Mouse (Mus musculus) small intestine, adult 2 months (tissue): ENCODE data around the gene Drg1. TPM values are rescaled to one million over a fixed set of nuclear protein-coding genes. Genes with fewer than 3 reads are reported as not detected.

ENCODE experiments used
- H3K27ac ChIP-seq: fragments of 200-500 bp; 2 replicates; pipeline ENCODE4 v1.5.1; 2012; ENCODE audit warnings: low read depth, low read length, control low read depth, inconsistent platforms; ENCODE audit not compliant: insufficient read depth
- H3K27me3 ChIP-seq: fragments of 200-500 bp; 2 replicates; pipeline ENCODE4 v1.6.1; 2012; ENCODE audit warnings: mild to moderate bottlenecking, moderate library complexity, low read length, inconsistent platforms; ENCODE audit not compliant: control insufficient read depth, insufficient read depth
- H3K36me3 ChIP-seq: fragments of 200-500 bp; 2 replicates; pipeline ENCODE4 v1.6.1; 2012; ENCODE audit warnings: mild to moderate bottlenecking, low read length, control low read depth, inconsistent platforms; ENCODE audit not compliant: control insufficient read depth, insufficient read depth
- H3K4me1 ChIP-seq: fragments of 200-500 bp; 2 replicates; pipeline ENCODE4 v1.6.1; 2012; ENCODE audit warnings: low read length, inconsistent platforms, mixed read lengths; ENCODE audit not compliant: control insufficient read depth, insufficient read depth, insufficient read length
- H3K4me3 ChIP-seq: fragments of 200-500 bp; 2 replicates; pipeline ENCODE4 v1.5.1; 2012; ENCODE audit warnings: low read depth, mild to moderate bottlenecking, control low read depth, inconsistent platforms, low read length, moderate library complexity
- CTCF ChIP-seq: fragments of 200-500 bp; IDR thresholded peaks from 2 replicates; pipeline ENCODE4 v1.5.1; 2012; ENCODE audit warnings: low read depth, mild to moderate bottlenecking, control low read depth, inconsistent platforms, low read length, moderate library complexity, mixed read lengths; ENCODE audit not compliant: insufficient replicate concordance, insufficient read length; ENCODE audit errors: extremely low read depth
- POLR2A ChIP-seq: fragments of 200-500 bp; IDR thresholded peaks from 2 replicates; pipeline ENCODE4 v1.6.1; 2012; ENCODE audit warnings: low read depth, mild to moderate bottlenecking, control low read depth, inconsistent platforms, low read length, moderate library complexity
- WGBS: fragments of 180-500 bp; shearing (Covaris S2); methylation state at CpG from one replicate; pipeline ENCODE4 v1.1.7; 2018; 5-methylcytosine and 5-hydroxymethylcytosine counted together
- polyA plus RNA-seq: library from polyadenylated mRNA; depleted of rRNA; stranded (reverse); fragments of >200 nt; gene quantifications from 2 replicates; pipeline ENCODE4 v1.2.3, GENCODE M21; 2012

The Drg1 gene
- polyA plus RNA-seq, 1 experiment = 9.6 TPM

- no peaks in the 10 kb centered on the region for H3K4me1 ChIP-seq
- no peak overlapping the region for H3K4me3 ChIP-seq
- H3K27me3 ChIP-seq = no peaks in the 10 kb centered on the region
- no peaks in the 10 kb centered on the region for H3K36me3 ChIP-seq
- no peak overlapping the region for H3K27ac ChIP-seq
- no peak for TF ChIP-seq POLR2A
- no peak for TF ChIP-seq CTCF
- 78% methylated on average over 2 of the region's 2 CpGs for WGBS
These were observed 13.5 kb upstream of the Drg1 start for GRCm38 (mm10) chr11:3279729-3280128.

- no peak overlapping the region for H3K27ac ChIP-seq
- H3K4me3 ChIP-seq = no peak overlapping the region
- 69% methylated on average over 5 of the region's 5 CpGs for WGBS
- TF ChIP-seq CTCF (no peak), POLR2A (no peak)
- H3K4me1 ChIP-seq = no peaks in the 10 kb centered on the region
- H3K27me3 ChIP-seq = no peaks in the 10 kb centered on the region
- H3K36me3 ChIP-seq = no peaks in the 10 kb centered on the region
These were observed 12.1 kb upstream of the Drg1 start for GRCm38 (mm10) chr11:3278351-3278750.

- H3K27ac ChIP-seq = no peak overlapping the region
- no peaks in the 10 kb centered on the region for H3K36me3 ChIP-seq
- WGBS = 40% methylated on average over 4 of the region's 4 CpGs
- no peak for TF ChIP-seq CTCF
- TF ChIP-seq POLR2A = no peak
- no peak overlapping the region for H3K4me3 ChIP-seq
- H3K4me1 ChIP-seq = peaks cover 5% of the 10 kb centered on the region; the same call in 1 of the 2 replicates
- no peaks in the 10 kb centered on the region for H3K27me3 ChIP-seq
These were observed 3.0 kb upstream of the Drg1 start for GRCm38 (mm10) chr11:3269241-3269640.

GRCm38 (mm10) chr11:3267133-3267532 lies 918 bp upstream of the Drg1 start:
- H3K36me3 ChIP-seq = peaks cover 4% of the 10 kb centered on the region; the same call in 1 of the 2 replicates
- WGBS = 30% methylated on average over 7 of the region's 7 CpGs
- H3K27ac ChIP-seq = no peak overlapping the region
- H3K4me1 ChIP-seq = peaks cover 5% of the 10 kb centered on the region; the same call in 1 of the 2 replicates
- H3K27me3 ChIP-seq = no peaks in the 10 kb centered on the region
- no peak for TF ChIP-seq CTCF
- H3K4me3 ChIP-seq = no peak overlapping the region

- 2% methylated on average over 26 of the region's 26 CpGs for WGBS
- Histone ChIP-seq H3K27ac (peak overlapping the region; percentile 37; the same call in 1 of the 2 replicates), H3K4me3 (peak overlapping the region; percentile 87)
These were observed 730 bp downstream of the Drg1 start for GRCm38 (mm10) chr11:3265291-3266078.

GRCm38 (mm10) chr11:3259537-3259936 lies 6.7 kb downstream of the Drg1 start:
- H3K27me3 ChIP-seq = no peaks in the 10 kb centered on the region
- no peaks in the 10 kb centered on the region for H3K4me1 ChIP-seq
- TF ChIP-seq POLR2A = no peak
- TF ChIP-seq CTCF = no peak
- 88% methylated on average over 1 of the region's 1 CpGs for WGBS
- H3K4me3 ChIP-seq = no peak overlapping the region
- peaks cover 40% of the 10 kb centered on the region for H3K36me3 ChIP-seq
- H3K27ac ChIP-seq = no peak overlapping the region

More at GRCm38 (mm10) chr11:3265291-3266078, 730 bp downstream of the Drg1 start:
- Histone ChIP-seq H3K36me3 (peaks cover 14% of the 10 kb centered on the region), H3K4me1 (peaks cover 5% of the 10 kb centered on the region; the same call in 1 of the 2 replicates), H3K27me3 (no peaks in the 10 kb centered on the region)
- TF ChIP-seq CTCF = no peak
- no peak for TF ChIP-seq POLR2A

- no peaks in the 10 kb centered on the region for H3K4me1 ChIP-seq
- WGBS = 73% methylated on average over 2 of the region's 2 CpGs
- no peaks in the 10 kb centered on the region for H3K27me3 ChIP-seq
- no peak for TF ChIP-seq POLR2A
- no peak for TF ChIP-seq CTCF
- H3K27ac ChIP-seq = no peak overlapping the region
- H3K36me3 ChIP-seq = peaks cover 81% of the 10 kb centered on the region
- H3K4me3 ChIP-seq = no peak overlapping the region
These were observed 18.8 kb downstream of the Drg1 start for GRCm38 (mm10) chr11:3247387-3247786.

- no peaks in the 10 kb centered on the region for H3K4me1 ChIP-seq
- no peaks in the 10 kb centered on the region for H3K27me3 ChIP-seq
- 75% methylated on average over 4 of the region's 4 CpGs for WGBS
- H3K27ac ChIP-seq = no peak overlapping the region
- H3K36me3 ChIP-seq = peaks cover 77% of the 10 kb centered on the region
- no peak overlapping the region for H3K4me3 ChIP-seq
- no peak for TF ChIP-seq CTCF
These were observed 22.4 kb downstream of the Drg1 start for GRCm38 (mm10) chr11:3243771-3244170.
